1 mouse cellular context compared by ENCODE assay signal in genomic region chr5:33630061-33630460, GRCm38 (mm10).
TF ChIP-seq lines count a peak whose summit lies in the region.

No protein-coding gene starts in this region.

TF ChIP-seq in CH12.LX, 34 proteins besides CTCF, POLR2A, EP300 and RAD21:
- TF ChIP-seq SIN3A (IDR thresholded peaks at IDR 0.05; ENCODE audit: low read length), result peak; percentile 55; the same call in 1 of the 2 replicates
- no peak for TF ChIP-seq PAX5 (IDR thresholded peaks at IDR 0.05; ENCODE audit: low read length)
